ENCODE assay signal across 16 mouse cellular contexts in genomic region chr11:117491408-117492208, GRCm38 (mm10). TPM values are rescaled to one million over a fixed set of nuclear protein-coding genes. Genes with fewer than 3 reads are reported as not detected.
DNase-seq lines count a peak whose midpoint lies in the region; ATAC-seq lines count a peak whose summit lies in the region.
"Had no signal": no experiment of that assay in that cellular context is flagged by ENCODE, and none has a peak within 500 bp of the region (broad histone marks: within the 10 kb centered on the region; RNA-seq: fewer than 3 reads in every experiment).

No protein-coding gene starts in this region.

- H3K27me3 ChIP-seq in kidney, embryonic 15.5 days: peaks cover 11% of the 10 kb centered on the region
- H3K27me3 ChIP-seq in forebrain, embryonic 13.5 days: peaks cover 23% of the 10 kb centered on the region; the same call in 1 of the 2 replicates
- peaks cover 24% of the 10 kb centered on the region for H3K27me3 ChIP-seq in limb, embryonic 10.5 days (ENCODE audit: low read depth, poor library complexity, severe bottlenecking)
- no peaks in the 10 kb centered on the region for H3K27me3 ChIP-seq in midbrain, embryonic 15.5 days (replicated peaks)

- no peak overlapping the region for H3K27ac ChIP-seq in kidney, embryonic 15.5 days
- H3K27ac ChIP-seq in forebrain, embryonic 13.5 days: peak overlapping the region; percentile 73
- H3K27ac ChIP-seq in limb, embryonic 10.5 days: peak overlapping the region; percentile 72
- H3K27ac ChIP-seq in midbrain, embryonic 15.5 days: peak overlapping the region; percentile 83

- DNase-seq in kidney, adult 8-10 months: no peak
- no peak for DNase-seq in limb, embryonic 10.5 days (ENCODE audit: low spot score)
- DNase-seq in left cerebral cortex, adult 18-20 months (ENCODE audit: low spot score in 2 of 2): no peak
- no peak for DNase-seq in thymus, postnatal 25 days
- no peak for DNase-seq in heart, postnatal 36 days
- DNase-seq: cerebellum, adult 9-11 months; kidney, postnatal 10 days; layer of hippocampus, postnatal 36 days; thymus, postnatal 14 days had no signal

- WGBS in kidney, embryonic 15.5 days: 70% methylated on average over 17 of the region's 17 CpGs
- 25% methylated on average over 16 of the region's 17 CpGs for WGBS in forebrain, embryonic 13.5 days
- WGBS in limb, embryonic 10.5 days: 79% methylated on average over 15 of the region's 17 CpGs
- 42% methylated on average over 17 of the region's 17 CpGs for whole genome bisulfite sequencing in midbrain, embryonic 15.5 days

- intact Hi-C loops in heart, postnatal 36 days (cut with DNase I): no loop called here

- H3K9me3 ChIP-seq in kidney, embryonic 15.5 days (replicated peaks): no peaks in the 10 kb centered on the region; the same call in none of the 2 replicates
- H3K9me3 ChIP-seq in forebrain, embryonic 13.5 days (replicated peaks): peaks cover 7% of the 10 kb centered on the region; the same call in 1 of the 2 replicates
- H3K9me3 ChIP-seq in limb, embryonic 10.5 days (replicated peaks): no peaks in the 10 kb centered on the region
- no peaks in the 10 kb centered on the region for H3K9me3 ChIP-seq in midbrain, embryonic 15.5 days

- H3K4me2 ChIP-seq in kidney, embryonic 15.5 days: no peak overlapping the region
- peak overlapping the region; percentile 20 for H3K4me2 ChIP-seq in forebrain, embryonic 13.5 days
- H3K4me2 ChIP-seq in midbrain, embryonic 15.5 days: peak overlapping the region; percentile 20; the same call in 1 of the 2 replicates
- H3K4me2 ChIP-seq: liver, embryonic 11.5 days had no signal

- 0 out of 2 replicates have a peak, but pooled peaks have one; percentile 56 for ATAC-seq in kidney, embryonic 15.5 days (replicated peaks; ENCODE audit: low FRiP score)
- ATAC-seq in forebrain, embryonic 13.5 days: peak; percentile 50; the same call in 1 of the 2 replicates
- ATAC-seq in midbrain, embryonic 15.5 days (replicated peaks): peak; percentile 68
- ATAC-seq: activated CD4-positive, CD25-positive, alpha-beta regulatory T cell, adult 4 months; lung, postnatal 0 days had no signal

- peaks cover 9% of the 10 kb centered on the region for H3K4me1 ChIP-seq in kidney, embryonic 15.5 days
- peaks cover 41% of the 10 kb centered on the region for H3K4me1 ChIP-seq in forebrain, embryonic 13.5 days
- peaks cover 34% of the 10 kb centered on the region for H3K4me1 ChIP-seq in limb, embryonic 10.5 days
- peaks cover 47% of the 10 kb centered on the region for H3K4me1 ChIP-seq in midbrain, embryonic 15.5 days

- H3K9ac ChIP-seq in kidney, embryonic 15.5 days: no peak overlapping the region
- 0 out of 2 replicates have a peak overlapping the region, but pooled peaks have one; percentile 17 for H3K9ac ChIP-seq in forebrain, embryonic 13.5 days
- H3K9ac ChIP-seq in midbrain, embryonic 15.5 days: no peak overlapping the region

- no peaks in the 10 kb centered on the region for H3K36me3 ChIP-seq in kidney, embryonic 15.5 days
- no peaks in the 10 kb centered on the region for H3K36me3 ChIP-seq in forebrain, embryonic 13.5 days (ENCODE audit: poor library complexity, severe bottlenecking)
- no peaks in the 10 kb centered on the region for H3K36me3 ChIP-seq in limb, embryonic 10.5 days
- H3K36me3 ChIP-seq in midbrain, embryonic 15.5 days (replicated peaks): no peaks in the 10 kb centered on the region

- no peak overlapping the region for H3K4me3 ChIP-seq in kidney, embryonic 15.5 days (replicated peaks)
- H3K4me3 ChIP-seq in forebrain, embryonic 13.5 days: no peak overlapping the region
- no peak overlapping the region for H3K4me3 ChIP-seq in limb, embryonic 10.5 days
- H3K4me3 ChIP-seq in midbrain, embryonic 15.5 days: no peak overlapping the region

RNA-seq across cellular contexts. Expression of gene Gm11733, which starts 7.4 kb away (rescaled TPM):
- not detected in 2 replicates for polyA plus RNA-seq in kidney, embryonic 15.5 days (2015; fragmentation: Nextera tagmentation; extraction: Ambion mirVana)
- polyA plus RNA-seq in forebrain, embryonic 13.5 days (2015; fragmentation: Nextera tagmentation; extraction: Ambion mirVana): 0.08 TPM in 1 of 2 replicates, not detected in the other
- polyA plus RNA-seq in limb, embryonic 10.5 days (2016; fragmentation: Nextera tagmentation; extraction: Ambion mirVana): not detected in 2 replicates
- polyA plus RNA-seq in midbrain, embryonic 15.5 days (2015; fragmentation: Nextera tagmentation; extraction: Ambion mirVana): not detected in 2 replicates
- total RNA-seq in left cerebral cortex, adult 18-20 months (2021): under 1 TPM in 1 of 2 experiments, not detected in 1; 0.19 TPM
- not detected for total RNA-seq in heart, postnatal 36 days (2021)
- total RNA-seq: neutrophil, adult 5-6 weeks had no signal
- polyA plus RNA-seq: liver, embryonic 11.5 days; lung, postnatal 0 days had no signal
